Mouse (Mus musculus) lung, embryonic 14.5 days (tissue): ENCODE data around the gene Psme3. TPM values are rescaled to one million over a fixed set of nuclear protein-coding genes. Genes with fewer than 3 reads are reported as not detected.
"Not testable (repeated sequence)": the region's sequence is repeated elsewhere in the genome, so short reads cannot be mapped to it uniquely, and the experiment has no call there.

Source experiments
- ATAC-seq: fragments of 200-750 bp; cut with Nextera tagmentation; 2 replicates; pipeline ENCODE4 v1.8.0; 2017; ENCODE audit warnings: mild to moderate bottlenecking, moderate TSS enrichment, moderate library complexity; ENCODE audit not compliant: insufficient read depth
- DNase-seq: peaks from one replicate; pipeline ENCODE4 v3.0.0-alpha.2; 2015
- H3K27ac ChIP-seq: fragments of 300-500 bp; sonication (generic); 2 replicates; pipeline ENCODE4 v1.5.1; 2014; ENCODE audit warnings: low read depth, mild to moderate bottlenecking, moderate library complexity
- H3K27me3 ChIP-seq: fragments of 300-500 bp; sonication (generic); 2 replicates; pipeline ENCODE4 v1.6.1; 2014; ENCODE audit warnings: low read length, control low read depth; ENCODE audit not compliant: insufficient read depth
- H3K36me3 ChIP-seq: fragments of 300-500 bp; sonication (generic); 2 replicates; pipeline ENCODE4 v1.6.1; 2014; ENCODE audit warnings: control low read depth; ENCODE audit not compliant: insufficient read depth
- H3K4me1 ChIP-seq: fragments of 300-500 bp; sonication (generic); 2 replicates; pipeline ENCODE4 v1.6.1; 2014; ENCODE audit warnings: antibody characterized with exemption, control low read depth; ENCODE audit not compliant: insufficient read depth
- H3K4me2 ChIP-seq: fragments of 300-500 bp; sonication (generic); 2 replicates; pipeline ENCODE4 v1.6.1; 2014; ENCODE audit warnings: mild to moderate bottlenecking
- H3K4me3 ChIP-seq: fragments of 300-500 bp; sonication (generic); 2 replicates; pipeline ENCODE4 v1.5.1; 2014; ENCODE audit warnings: low read depth, low read length
- H3K9ac ChIP-seq: fragments of 300-500 bp; sonication (generic); 2 replicates; pipeline ENCODE4 v1.6.1; 2014
- H3K9me3 ChIP-seq: fragments of 300-500 bp; sonication (generic); 2 replicates; pipeline ENCODE4 v1.6.1; 2016; ENCODE audit warnings: low read depth, low read length, control low read depth
- CTCF ChIP-seq: IDR thresholded peaks from 2 replicates; pipeline ENCODE4 v1.5.1; 2016; ENCODE audit warnings: antibody characterized with exemption, low read depth
- WGBS: fragments of 180-500 bp; shearing (Covaris S2); extraction: QIAGEN DNeasy Blood & Tissue Kit; methylation state at CpG from one replicate; pipeline ENCODE4 v1.1.7; 2014; 5-methylcytosine and 5-hydroxymethylcytosine counted together
- polyA plus RNA-seq: library from polyadenylated mRNA; unstranded; fragments of >200 nt; fragmentation: Nextera tagmentation; extraction: Ambion mirVana; gene quantifications from 2 replicates; pipeline ENCODE4 v1.2.1, GENCODE M21; 2014

The Psme3 gene
- polyA plus RNA-seq, 1 experiment from 2014 or later, result 123 TPM

DNA sequence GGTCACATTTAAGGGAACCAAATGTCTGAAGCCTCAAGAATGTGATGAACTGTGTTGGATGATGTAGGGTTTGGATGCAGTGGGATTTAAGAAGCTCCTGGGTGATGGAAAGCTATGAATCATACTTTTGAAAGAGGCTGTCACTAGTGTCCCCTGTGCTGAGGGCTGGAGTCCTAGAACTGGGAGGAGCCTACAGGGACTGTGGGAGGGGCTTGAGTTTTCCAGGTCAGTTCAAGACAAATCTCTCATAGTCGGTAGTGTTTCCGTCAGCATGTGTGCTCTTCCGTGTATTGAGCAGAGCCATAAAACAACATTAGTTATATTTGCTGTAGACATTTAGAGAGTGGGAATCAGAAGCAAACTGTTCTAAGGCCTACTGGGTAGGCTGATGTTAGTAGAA lies 11.3 kb downstream of the Psme3 start:
- Histone ChIP-seq H3K27me3 (no peaks in the 10 kb centered on the region), H3K4me1 (no peaks in the 10 kb centered on the region), H3K4me3 (no peak overlapping the region), H3K9me3 (no peaks in the 10 kb centered on the region), H3K36me3 (peaks cover 44% of the 10 kb centered on the region), H3K9ac (no peak overlapping the region), H3K27ac (no peak overlapping the region), H3K4me2 (no peak overlapping the region)
- no peak for TF ChIP-seq CTCF
- 46% methylated on average over 3 of the region's 3 CpGs for WGBS
- DNase-seq (no peak), ATAC-seq (no peak)

DNA sequence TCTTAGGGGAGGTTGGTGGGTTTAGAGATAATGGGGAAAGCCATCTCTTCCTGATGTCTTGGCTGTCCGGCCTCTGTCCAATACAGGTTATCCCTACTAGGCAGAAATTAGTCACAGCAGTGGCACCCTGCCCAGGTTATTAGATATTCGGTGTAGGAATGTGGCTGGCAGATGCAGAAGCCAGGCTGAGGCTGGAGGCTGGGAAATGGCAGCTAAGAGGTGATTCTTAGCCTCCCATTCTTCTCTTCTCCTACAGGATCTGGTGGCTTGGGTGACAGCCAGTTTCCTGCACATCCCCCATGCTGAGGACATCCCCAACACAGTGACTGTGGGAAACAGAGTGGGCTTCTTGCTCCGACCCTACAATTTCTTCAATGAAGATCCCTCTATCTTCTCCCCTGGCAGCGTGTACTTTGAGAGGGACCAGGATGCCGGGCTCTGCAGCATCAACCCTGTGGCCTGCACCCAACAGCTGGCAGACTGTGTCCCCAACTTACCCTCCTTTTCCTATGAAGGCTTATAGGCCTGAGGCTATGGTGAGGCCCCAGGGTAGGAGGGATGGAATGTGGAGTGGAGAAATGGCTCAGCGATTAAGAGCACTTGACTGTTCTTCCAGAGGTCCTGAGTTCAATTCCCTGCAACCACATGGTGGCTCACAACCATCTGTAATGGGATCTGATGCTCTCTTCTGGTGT lies 13.1 kb downstream of the Psme3 start:
- DNase-seq, result no peak
- no peak for ATAC-seq
- no peak overlapping the region for H3K9ac ChIP-seq
- H3K4me3 ChIP-seq, result no peak overlapping the region
- peaks cover 27% of the 10 kb centered on the region for H3K36me3 ChIP-seq
- no peak overlapping the region for H3K4me2 ChIP-seq
- H3K4me1 ChIP-seq, result no peaks in the 10 kb centered on the region
- H3K27me3 ChIP-seq, result no peaks in the 10 kb centered on the region
- H3K27ac ChIP-seq, result no peak overlapping the region
- WGBS, result 78% methylated on average over 6 of the region's 6 CpGs
- H3K9me3 ChIP-seq, result no peaks in the 10 kb centered on the region
- TF ChIP-seq CTCF, result no peak

DNA sequence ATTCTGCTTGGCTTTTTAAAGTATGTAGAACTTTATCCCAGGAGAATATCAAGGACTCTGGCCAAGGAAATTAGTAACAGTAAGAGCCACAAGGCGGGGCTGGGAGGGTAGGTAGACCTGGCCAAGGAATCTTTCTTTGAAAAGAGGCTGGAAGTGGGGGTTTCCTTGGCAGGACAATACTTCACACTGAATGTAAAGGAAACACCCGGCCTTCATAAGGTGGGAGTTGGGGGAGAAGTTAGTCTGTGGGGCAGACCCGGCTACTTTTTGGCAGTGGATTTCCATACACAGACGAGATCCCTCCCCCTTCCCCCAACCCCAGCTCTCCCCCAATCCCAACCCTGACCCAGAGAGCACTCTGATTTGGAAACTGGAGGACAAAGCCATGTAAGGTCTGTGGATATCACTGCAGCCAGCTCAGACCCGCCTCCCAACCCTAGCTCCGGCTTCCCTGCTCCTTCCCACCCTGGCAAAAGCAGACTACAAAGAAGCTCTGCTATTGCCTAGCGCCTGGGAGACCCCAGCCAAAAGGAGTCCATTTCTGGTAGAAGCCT lies 14.4 kb downstream of the Psme3 start, which contains the start of gene Aoc3:
Gene Aoc3, plus strand, starts transcription at position 235 of the 554 bp plus-strand sequence.
- DNase-seq (no peak), ATAC-seq (no peak)
- H3K4me2 ChIP-seq, result no peak within 1 kb of the TSS

DNA sequence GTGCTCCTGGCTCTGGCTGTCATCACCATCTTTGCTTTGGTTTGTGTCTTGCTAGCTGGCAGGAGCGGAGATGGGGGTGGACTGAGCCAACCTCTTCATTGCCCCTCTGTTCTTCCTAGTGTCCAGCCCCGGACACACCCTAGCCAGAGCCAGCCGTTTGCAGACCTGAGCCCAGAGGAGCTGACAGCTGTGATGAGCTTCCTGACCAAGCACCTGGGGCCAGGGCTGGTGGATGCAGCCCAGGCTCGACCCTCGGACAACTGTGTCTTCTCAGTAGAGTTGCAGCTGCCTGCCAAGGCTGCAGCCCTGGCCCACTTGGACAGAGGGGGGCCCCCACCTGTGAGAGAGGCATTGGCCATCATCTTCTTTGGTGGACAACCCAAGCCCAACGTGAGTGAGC lies 14.9 kb downstream of the Psme3 start:
- H3K9ac ChIP-seq, H3K36me3 ChIP-seq, ATAC-seq, H3K4me1 ChIP-seq, H3K27me3 ChIP-seq, DNase-seq, H3K4me2 ChIP-seq, H3K4me3 ChIP-seq, H3K9me3 ChIP-seq: not testable (repeated sequence)
- 63% methylated on average over 6 of the region's 6 CpGs for WGBS
- H3K27ac ChIP-seq, result 0 out of 2 replicates have a peak overlapping the region, but pooled peaks have one; percentile 8

More for the DNA sequence above, 14.4 kb downstream of the Psme3 start, which contains the start of gene Aoc3:
- TF ChIP-seq CTCF, result no peak
- Histone ChIP-seq H3K4me1 (no peaks in the 10 kb centered on the region), H3K36me3 (peaks cover 13% of the 10 kb centered on the region; the same call in 1 of the 2 replicates), H3K27ac (0 out of 2 replicates have a peak within 1 kb of the TSS, but pooled peaks have one; percentile 8), H3K27me3 (no peaks in the 10 kb centered on the region), H3K9ac (no peak within 1 kb of the TSS), H3K9me3 (no peaks in the 10 kb centered on the region), H3K4me3 (no peak within 1 kb of the TSS)
- WGBS, result 64% methylated on average over 7 of the region's 7 CpGs

DNA sequence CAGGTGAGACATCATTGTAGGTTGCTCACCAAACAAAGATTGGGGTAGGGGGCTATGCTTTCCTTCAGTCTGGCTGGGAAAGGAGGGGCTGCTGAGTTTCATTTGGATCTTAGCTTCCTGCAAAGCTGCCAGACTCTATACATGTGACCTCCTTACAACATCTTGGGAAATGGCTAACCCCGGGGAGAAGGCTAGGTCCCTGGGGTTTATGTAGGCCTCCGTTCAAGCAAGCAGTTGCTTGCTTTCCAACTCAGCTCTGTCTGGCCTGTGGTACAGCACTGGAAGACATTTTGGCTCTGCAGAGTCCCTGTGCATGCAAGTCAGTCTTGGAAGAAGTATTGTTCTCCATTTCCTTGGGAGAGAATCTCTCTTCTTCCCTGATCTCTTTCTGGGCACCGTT lies 16.5 kb downstream of the Psme3 start:
- 80% methylated on average over 3 of the region's 3 CpGs for WGBS
- no peak for ATAC-seq
- no peak overlapping the region for H3K27ac ChIP-seq
- no peaks in the 10 kb centered on the region for H3K27me3 ChIP-seq
- no peak for DNase-seq
- H3K4me3 ChIP-seq, result no peak overlapping the region
- H3K9ac ChIP-seq, result no peak overlapping the region
- no peak for TF ChIP-seq CTCF
- no peaks in the 10 kb centered on the region for H3K9me3 ChIP-seq
- peaks cover 1% of the 10 kb centered on the region for H3K4me1 ChIP-seq
- H3K4me2 ChIP-seq, result no peak overlapping the region
- H3K36me3 ChIP-seq, result 0 out of 2 replicates have a peak, but pooled peaks cover 4% of the 10 kb centered on the region

DNA sequence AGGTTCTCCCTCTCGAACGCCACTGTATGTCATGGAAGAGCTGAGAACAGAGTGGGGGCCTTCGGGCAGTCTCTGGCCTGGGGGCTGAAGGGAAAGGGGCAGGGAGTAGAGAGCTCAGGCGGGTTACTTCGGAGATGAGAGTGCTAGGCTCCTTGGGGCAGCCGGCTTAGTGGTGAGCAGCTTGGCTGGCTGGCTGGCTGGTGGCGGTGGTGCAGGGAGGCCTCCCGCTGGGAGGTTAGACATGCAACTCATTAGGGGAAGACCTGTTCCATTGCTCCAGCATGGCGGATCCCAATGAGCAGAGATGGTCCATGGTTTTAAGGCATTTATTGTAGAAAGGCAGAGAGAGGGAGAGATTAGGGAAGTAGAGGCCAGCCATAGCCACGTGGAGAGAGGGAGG lies 18.0 kb downstream of the Psme3 start:
- TF ChIP-seq CTCF, result no peak
- Histone ChIP-seq H3K9ac (no peak overlapping the region), H3K27ac (no peak overlapping the region), H3K9me3 (no peaks in the 10 kb centered on the region), H3K36me3 (0 out of 2 replicates have a peak, but pooled peaks cover under 1% of the 10 kb centered on the region), H3K4me1 (peaks cover 6% of the 10 kb centered on the region), H3K27me3 (no peaks in the 10 kb centered on the region), H3K4me2 (no peak overlapping the region), H3K4me3 (no peak overlapping the region)
- DNase-seq (no peak), ATAC-seq (no peak)
- WGBS, result 37% methylated on average over 10 of the region's 10 CpGs

DNA sequence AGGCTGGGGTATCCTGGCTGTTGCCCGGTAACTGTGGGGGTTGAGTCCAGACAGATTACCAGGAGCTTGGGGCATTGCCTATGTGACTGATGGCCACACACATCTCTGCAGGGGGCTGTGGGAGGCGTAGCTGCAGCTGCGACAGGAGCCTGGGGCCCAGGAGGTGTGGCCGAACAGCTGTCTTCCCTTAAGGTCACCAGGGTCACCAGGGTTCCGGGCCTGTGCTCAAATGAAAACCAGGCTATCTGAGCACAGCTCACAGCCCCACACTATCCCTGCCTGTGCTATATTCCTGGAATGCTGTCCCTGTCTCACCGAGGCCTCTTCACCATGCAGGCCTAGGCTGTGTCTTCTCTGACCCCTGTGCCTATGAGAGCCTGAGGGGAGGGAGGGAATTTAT lies 18.5 kb downstream of the Psme3 start:
- Histone ChIP-seq H3K27me3 (no peaks in the 10 kb centered on the region), H3K4me2 (no peak overlapping the region), H3K9me3 (no peaks in the 10 kb centered on the region), H3K36me3 (no peaks in the 10 kb centered on the region), H3K27ac (no peak overlapping the region), H3K9ac (no peak overlapping the region), H3K4me3 (no peak overlapping the region), H3K4me1 (peaks cover 6% of the 10 kb centered on the region)
- no peak for TF ChIP-seq CTCF
- no peak for ATAC-seq
- no peak for DNase-seq
- 17% methylated on average over 6 of the region's 6 CpGs for WGBS
